Mouse (Mus musculus) heart, postnatal 25 days (tissue): ENCODE measurements around the gene Dirc2. TPM values are rescaled to one million over a fixed set of nuclear protein-coding genes. Genes with fewer than 3 reads are reported as not detected.

ENCODE experiments used
- DNase-seq: peaks from one replicate; pipeline ENCODE4 v3.0.0; 2022; ENCODE audit warnings: low spot score
- intact Hi-C: fragments of 180-260 bp; cut with DNase I; formaldehyde crosslinking; loops from one replicate; pipeline ENCODE4 v1.15.1; 2025
- total RNA-seq, 2 experiments: library from RNA; stranded (reverse); gene quantifications; 2 replicates each; pipeline ENCODE4 v1.2.3; 2021

Gene Dirc2
- total RNA-seq, 2 experiments from 2014 or later, result 54.2 to 63.4 TPM

DNA sequence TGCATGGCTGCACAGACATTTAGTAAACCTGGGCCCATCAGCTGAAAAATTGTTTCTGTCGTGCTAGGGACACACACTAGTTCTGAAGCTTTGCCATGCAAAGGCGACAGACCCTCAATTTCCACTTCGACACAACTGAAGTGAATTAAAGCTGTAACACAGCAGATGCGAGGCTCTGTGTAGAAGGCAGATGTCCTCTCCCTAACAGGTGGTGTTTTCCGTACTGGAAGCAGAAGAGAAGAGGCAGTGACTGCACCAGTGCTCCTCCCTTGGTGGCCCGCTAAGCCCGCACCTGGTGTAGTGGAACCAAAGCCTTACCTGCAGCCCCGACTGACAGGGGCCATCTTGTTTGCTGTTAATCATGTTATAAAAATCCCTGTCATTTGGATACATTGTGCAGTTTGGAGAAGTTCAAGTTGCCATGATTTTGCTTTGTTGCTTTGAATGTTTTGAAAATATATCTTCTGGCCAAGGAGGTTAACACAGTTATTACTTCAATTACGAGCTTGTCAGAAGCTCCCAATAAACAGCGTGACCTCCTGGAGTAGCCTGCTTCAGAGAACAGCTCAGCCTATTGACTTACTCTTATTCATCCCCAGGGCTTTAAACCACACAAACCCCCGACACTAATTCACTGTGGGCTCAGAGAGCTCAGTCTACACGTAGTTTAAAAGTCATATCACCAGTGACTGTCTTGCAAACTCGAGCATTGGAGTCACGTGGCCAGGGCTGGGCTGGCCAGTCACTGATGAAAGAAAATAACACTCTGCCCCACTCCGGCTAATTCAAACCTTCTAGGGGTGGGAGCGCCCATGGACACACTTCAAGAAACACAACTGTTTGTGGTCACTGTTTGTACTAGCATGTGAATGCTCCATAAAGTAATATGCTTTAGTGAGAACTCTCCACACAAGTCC, 65.1 kb downstream of the Dirc2 start:
- intact Hi-C loops, result no loop called here

DNA sequence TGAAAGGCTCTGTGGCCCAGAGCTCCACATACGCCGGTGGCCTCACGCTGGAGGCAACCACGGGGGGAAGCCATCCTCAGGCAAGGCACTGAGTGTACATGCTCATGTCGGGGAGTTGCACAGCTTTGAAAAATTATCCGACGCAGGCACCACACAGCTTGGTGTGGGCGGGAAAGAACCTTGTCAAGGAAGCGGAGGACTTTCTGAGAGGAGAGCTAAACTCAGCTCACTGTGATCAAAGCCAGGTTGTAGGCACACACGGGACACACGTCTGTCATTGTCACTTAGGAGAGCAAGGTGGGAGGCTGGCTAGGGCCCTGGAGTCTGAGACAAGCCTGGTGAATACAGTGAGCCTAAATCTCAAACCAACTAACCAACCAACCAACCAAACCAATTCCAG, 67.3 kb downstream of the Dirc2 start:
- DNase-seq, result no peak
- intact Hi-C loops, result no loop called here

More for the DNA sequence above, 65.1 kb downstream of the Dirc2 start:
- DNase-seq, result no peak

DNA sequence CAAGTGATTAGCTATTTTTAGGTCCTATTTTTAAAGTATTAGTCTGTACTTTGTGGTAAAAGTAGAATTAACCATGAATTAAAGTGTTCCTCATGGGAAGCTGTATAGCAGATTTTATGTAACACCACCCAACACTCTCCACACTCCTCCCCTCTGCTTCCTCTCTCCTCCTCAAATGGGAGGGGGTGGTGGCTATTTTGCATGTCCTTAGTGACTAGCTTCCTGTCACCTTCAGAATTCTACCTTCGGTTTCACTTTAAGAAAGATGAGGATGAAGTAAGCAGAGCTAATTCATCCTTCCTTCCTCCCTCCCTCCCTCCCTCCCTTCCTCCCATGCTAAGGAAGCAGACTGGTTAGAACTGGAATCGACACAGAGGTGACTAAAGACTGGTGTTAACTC, 73.1 kb downstream of the Dirc2 start:
- intact Hi-C loops, result no loop called here
- DNase-seq, result no peak

DNA sequence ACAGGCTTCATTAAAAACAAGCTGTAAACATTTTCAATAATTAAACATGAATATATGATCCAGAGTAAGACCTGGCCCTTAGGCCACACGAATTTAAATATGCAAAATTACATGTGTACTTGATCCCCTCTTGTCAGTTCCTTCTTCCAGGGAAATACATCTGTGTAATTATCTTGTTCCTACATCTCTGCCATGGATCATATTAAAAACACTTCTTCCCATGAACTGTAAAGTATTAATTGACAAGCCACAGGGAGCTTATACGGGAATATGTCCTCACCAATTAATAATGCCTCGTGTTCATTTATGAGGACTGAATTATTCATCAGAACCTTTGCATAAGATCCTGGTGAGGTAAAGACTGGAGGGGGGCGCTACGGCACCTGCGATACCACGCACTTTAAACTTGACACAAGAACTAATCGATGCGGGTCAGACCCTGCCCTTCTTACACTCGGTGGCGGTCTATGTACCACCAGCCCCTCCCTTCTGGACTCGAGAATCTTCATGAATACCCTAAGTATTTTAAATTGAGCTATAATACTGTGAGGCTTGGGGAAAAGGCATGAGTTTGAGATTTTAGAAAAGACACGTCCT, 74.8 kb downstream of the Dirc2 start:
- intact Hi-C loops, result no loop called here
- no peak for DNase-seq

DNA sequence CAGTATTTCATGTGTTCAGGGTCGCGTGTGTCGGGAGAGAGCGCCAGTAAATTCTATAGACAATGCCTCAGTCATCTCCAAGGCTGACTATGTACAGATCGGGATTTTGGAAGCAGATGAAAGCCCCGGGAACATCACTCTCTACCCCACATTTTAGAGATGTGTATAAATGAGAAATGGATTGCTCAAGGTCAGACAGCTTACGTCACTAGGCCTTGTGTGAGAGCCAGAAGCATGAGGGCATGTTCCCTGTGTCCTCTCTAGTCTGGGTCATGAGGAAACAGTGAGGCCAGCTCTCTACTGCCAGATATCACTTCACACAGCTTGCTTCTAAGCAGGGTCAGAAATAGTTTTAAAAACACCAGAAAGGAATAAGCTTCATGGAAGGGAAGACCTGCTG, 77.5 kb downstream of the Dirc2 start:
- intact Hi-C loops, result no loop called here

DNA sequence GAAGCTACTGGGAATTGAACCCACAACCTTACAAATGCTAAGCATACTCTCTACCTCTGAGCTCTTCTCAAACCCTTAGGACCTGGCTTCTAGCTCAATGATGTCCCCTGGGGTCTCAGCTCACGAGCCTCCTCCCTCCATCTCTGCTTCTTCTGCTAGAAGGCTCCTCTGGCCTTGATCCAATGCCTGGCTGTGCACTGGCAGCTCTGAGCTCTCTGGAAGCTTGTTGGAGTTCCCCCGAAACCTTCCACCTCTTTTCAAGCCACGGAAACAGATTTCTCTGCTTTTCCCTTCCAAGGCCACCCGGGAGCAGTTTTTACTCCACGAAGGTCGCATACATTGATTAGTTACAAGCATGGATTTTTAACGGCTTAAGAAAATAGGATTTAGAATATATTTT, 82.7 kb downstream of the Dirc2 start:
- DNase-seq, result no peak
- intact Hi-C loops, result no loop called here

More for the DNA sequence above, 77.5 kb downstream of the Dirc2 start:
- DNase-seq, result no peak

DNA sequence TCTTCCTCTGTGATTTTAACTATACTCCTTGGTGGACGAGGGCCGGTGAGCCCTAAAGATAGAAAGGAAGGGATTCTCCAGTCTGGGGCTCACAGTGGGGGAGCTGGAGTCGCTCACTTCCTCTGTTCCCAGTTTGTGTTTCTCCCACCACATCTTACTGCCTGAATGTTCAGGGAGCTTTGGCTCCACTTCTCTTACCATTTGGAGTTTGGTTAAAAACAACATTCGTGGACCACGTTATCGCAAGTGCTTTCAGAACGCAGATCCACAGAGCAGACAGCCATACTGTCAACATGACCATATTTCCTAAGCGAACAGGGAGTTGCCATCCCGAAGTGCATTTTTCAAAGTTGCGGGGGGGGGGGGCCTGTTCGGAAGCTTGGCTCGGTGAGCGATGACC, 84.1 kb downstream of the Dirc2 start:
- intact Hi-C loops, result no loop called here
- DNase-seq, result no peak

DNA sequence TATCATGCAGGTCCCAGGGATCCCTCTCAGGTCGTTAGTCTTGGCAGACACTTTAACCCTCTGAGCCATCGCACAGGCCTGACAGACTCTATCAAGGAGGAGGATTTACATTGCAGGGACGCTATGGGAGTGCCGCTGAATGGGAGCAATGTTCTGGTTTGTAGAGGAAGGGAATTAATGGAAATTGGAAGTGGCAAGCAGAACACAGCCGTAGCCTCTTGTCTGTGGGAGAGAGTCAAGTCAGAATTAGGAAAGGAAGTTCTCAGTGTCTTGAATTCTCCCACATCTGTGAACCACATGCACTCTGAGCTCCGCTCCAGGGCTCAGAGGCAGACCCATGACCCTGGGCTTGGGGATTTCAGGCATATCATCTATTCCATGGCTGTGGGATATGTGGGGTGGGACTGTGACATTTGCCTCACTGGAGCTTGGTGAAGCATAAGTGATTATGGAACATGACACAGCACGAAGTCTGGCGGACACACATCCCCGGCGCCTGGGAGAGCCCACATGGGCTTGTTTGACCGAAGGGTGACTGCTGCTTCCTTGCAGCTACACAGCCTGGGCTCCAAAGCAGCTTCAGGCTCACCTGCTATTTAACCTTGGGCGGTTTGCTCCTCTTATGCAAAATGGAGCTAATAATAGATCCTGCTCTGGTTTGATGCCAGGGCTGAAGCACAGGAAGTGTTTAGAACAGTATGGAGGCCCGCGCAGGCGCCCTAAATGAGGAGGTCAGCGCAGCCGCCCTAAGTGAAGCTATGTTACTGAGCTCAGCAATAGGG, 87.6 kb downstream of the Dirc2 start:
- intact Hi-C loops, result no loop called here
- DNase-seq, result no peak

DNA sequence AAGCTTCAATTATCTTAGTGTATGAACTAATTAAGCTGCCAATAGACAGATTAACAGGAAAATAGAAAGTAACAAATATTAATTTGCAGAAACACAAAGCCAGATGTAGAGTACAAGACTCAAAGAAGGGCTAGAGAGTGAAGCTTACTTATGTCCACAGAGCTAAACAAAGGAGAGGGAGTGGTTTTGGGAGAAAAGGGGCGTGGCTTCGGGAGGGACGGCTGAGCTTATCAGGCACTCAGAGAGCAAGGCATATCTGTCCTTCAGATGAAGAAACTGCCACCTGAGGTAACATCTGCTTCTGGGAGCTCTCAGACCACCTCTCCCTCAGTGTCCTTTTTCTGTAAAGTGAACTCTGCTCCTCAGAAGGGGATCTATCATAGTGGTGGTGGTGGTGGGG, 90.7 kb downstream of the Dirc2 start:
- DNase-seq, result no peak
- intact Hi-C loops, result no loop called here

DNA sequence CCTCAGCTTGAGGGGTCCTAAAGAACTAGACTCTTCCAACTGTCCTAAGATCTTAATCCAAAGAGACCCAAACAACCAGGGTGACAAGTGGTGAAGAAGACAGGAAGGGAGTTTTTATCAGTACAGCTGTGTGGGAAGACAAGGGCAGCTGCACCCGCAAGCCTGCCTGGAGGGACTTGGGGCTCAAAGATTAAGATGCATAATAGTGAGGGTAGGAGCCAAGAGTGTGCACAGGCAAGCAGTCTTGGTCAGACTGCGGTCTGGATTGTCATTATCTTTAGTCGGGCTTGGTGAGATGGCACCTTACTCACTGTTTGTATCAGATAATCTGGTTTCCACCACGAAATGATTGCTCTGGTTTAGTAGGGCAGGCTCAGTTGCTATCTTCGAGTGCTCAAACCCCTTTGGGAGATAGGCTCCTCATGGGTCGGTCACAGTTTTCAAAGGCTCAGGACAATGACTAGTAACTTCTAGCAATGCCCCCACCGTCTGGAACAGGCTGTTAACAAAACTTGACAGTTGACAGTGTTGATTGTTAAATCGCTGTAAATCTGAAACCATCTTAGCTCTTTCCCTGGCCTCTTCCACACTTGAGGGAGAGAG, 91.5 kb downstream of the Dirc2 start:
- intact Hi-C loops, result no loop called here
- no peak for DNase-seq

GRCm38 (mm10) chr16:35664847-35665246, 104.3 kb downstream of the Dirc2 start:
- DNase-seq, result no peak
- intact Hi-C loops, result no loop called here

GRCm38 (mm10) chr16:35663831-35664414, 105.2 kb downstream of the Dirc2 start:
- intact Hi-C loops, result no loop called here
- no peak for DNase-seq

- no peak for DNase-seq
- intact Hi-C loops, result no loop called here
Measured at GRCm38 (mm10) chr16:35660222-35660621, 108.9 kb downstream of the Dirc2 start.

- intact Hi-C loops, result no loop called here
- DNase-seq, result no peak
Measured at GRCm38 (mm10) chr16:35653951-35654350, 115.2 kb downstream of the Dirc2 start.

DNA sequence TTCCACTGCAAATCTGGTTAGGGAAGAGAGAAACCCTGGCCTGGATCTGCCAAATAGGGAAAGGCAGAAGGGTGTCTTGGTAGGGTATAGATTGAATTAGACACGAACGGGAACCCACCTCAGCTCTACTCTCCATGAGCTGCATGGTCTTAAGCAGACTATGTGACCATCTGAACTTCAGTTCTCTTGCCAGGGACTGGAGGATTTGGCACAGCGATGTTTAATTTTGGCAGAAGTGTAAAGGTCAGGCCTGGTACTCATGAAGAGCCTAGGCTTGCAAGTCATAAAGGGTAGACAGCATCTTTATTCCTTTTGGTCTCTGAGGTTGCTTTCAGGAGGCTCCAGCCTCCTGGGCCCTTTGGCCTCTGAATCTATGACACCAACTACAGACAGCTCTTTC, 116.5 kb downstream of the Dirc2 start:
- intact Hi-C loops, result no loop called here
- no peak for DNase-seq

DNA sequence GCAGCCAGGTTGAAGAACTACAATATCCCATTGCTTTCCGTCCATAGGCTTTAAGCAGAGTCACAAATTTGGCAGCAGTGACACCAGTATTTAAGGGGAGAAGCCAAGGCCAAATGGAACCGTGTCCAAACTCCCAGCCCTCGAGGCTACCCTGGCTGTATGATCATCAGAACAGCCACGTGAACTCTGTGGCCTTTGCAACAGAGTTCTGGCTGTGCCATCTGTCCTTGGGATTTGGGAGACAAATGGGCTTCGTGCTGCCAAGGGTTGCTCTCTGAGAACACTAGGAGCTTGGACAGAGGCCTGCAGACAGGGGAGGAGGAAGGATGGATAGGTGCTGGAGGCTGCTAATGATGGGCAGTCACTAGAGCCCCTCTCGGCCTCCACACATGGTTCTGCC, 117.0 kb downstream of the Dirc2 start:
- DNase-seq, result no peak
- intact Hi-C loops, result no loop called here

- no peak for DNase-seq
- intact Hi-C loops, result no loop called here
Measured at GRCm38 (mm10) chr16:35648862-35649261, 120.3 kb downstream of the Dirc2 start.
